Mouse (Mus musculus): ENCODE measurements around the gene Lonrf3.

Lonrf3 gene

DNA sequence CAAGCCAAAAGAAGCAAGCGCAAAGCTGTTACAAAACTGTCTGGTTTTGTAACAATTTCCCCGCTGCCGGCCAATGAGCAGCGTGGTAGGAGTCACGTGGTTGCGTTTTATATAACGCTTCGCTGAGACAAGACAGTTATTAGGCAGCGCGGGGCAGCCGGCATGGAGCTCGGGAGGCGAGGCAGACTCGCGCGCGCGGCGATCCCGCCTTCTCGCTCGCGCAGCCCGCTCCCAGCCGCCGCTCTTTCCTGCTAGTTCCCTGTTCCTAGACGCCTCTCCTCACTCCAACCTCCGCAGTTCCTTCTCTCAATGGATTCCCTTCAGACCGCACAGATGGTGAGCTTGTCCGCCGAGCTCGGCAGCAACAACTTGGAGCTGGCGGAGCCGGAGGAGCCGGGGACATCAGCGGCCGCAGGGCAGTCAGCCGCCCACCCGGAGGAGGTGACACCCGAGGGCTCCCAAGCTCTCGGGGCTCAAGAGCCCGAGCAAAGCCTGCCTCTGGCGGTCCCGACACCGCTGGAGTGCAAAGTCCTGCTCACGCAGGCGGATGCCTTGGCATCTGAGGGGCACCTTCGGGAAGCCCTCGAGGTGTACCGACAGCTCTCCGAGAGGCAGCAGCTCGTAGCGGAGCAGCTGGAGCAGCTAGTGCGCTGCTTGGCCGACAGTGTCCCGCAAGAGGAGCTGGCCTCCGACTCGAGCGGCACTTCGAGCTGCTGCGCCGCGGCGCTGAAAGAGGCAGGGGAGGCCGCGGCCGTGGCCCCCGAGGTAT lies at the start of gene Lonrf3:
Gene Lonrf3, plus strand, starts transcription at position 83 of the 769 bp plus-strand sequence.
- peak; percentile 78 for DNase-seq (ENCODE audit: inconsistent ontology term)

DNA sequence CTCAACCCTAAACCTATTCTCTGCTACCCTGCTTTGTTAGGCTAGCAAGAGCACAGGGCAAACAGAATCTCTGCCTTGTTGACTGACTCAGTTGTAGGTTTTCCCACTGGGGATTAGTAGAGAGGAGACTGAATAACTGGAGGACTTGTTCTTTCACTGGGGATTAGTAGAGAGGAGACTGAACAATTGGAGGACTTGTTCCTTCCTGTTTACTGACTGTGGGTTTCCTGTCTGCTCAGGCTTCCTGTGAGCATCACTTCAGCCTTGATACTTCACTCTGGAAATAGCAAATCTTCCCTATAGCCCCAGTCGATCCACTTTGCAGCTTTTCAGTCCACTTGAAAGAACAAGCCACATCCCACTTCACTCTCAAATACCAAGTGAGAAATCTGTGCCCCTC lies 49.4 kb upstream of the Lonrf3 start:
- DNase-seq (ENCODE audit: inconsistent ontology term): no peak

DNA sequence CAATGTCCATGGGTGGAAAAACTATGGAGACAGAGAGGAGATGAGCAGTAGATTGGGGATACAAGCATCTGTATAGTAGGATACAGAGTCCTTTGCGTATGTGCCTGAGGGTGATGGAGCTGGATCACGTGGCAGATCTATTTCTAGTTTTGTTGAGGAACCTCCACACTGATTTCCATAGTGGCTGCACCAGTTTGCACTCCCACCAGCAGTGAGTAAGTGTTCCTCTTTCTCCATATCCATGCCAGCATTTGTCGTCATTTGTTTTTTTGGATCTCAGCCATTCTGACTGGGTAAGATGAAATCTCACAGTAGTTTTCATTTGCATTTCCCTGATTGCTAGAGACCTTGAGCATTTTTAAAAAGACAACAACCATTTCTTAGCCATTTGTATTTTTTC lies 16.7 kb upstream of the Lonrf3 start:
- DNase-seq (ENCODE audit: inconsistent ontology term): no peak

DNA sequence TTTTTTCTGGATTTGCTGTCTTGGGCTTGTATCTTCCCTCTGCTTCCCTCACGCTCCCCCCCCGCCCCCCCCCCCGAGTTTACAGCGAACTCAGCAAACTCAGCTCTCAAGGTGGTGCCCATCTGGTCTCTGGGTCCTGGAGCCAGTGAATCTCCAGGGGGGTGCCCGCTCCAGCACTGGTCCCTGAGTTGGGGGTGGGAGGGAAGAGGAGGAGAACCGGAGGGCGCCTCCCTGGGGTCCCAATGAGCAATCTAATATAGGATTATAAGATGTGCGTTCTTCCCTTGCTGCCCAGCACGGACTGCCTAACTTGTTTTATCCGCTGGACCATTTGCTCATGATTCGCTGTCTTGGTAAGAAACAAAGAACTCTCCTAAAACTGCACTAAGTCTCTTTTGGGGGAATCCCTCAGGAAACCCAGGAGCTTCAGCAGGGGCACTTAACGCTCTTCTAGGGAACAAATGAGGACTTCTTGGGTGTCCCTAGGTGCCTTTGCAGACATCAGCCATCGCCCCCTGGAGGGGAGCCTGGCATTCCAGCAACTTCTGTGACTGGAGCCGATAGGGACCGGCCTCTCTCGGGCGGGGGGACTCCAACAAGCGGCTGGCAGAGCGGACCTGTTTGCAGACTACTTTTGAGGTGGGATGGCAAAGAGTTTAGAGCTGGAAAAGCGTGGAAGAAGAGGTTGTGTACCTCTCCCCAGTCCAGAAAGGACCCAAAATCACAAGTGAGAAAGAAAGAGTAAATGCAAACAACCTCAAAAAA lies 480 bp upstream of the Lonrf3 start:
- DNase-seq (ENCODE audit: inconsistent ontology term): peak; percentile 77

DNA sequence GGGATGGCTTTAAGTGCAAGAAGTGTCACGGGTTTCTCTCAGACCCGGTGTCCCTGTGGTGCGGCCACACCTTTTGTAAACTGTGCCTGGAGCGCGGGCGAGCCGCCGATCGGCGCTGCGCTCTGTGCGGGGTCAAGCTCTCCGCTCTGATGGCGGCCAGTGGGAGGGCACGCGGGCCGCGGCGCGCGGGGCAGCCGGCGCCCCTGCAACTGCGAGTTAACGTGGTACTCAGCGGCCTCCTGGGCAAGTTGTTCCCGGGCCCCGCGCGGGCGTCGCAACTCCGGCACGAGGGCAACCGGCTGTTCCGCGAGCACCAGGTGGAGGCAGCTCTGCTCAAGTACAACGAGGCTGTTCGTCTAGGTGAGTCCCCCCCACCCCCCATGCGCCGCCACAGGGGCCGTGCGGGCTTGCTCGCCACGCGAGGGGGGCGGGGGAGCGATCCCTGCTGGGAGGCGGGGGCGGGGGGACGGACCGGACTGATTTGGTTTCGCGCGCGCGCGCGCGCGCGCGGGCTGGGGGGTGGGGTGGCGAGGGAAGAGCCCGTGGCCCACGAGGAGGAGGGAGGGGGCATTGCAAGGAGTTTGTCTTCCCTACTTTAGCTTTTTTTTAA lies 992 bp downstream of the Lonrf3 start:
- DNase-seq (ENCODE audit: inconsistent ontology term): peak; percentile 53

DNA sequence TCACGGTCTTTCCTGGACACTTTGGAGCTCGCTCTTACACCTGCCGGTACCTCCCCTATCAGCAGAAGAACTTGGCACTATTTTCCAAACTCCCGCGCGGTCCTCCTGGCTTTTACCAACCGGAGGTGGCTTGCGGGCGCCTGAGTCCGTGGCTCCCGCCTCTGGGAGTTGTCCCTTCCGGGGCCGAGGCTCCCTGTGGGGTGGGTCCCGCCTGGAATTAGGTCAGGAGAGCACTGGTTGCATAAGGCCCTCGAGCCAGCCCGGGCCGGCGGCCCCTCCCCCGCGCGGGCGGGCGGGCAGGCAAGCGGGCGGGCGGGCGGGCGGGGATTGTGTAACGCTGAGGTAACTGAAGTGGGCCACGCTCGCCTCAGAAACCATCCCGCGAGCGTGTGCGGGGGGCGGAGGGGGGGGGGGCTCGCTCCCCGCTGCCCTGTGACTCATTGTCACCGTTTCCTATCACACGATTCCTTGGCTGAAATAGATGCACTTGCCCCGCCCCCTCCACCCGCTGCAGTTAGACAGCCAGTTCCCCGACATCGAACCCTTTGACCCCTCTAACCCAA lies 1.8 kb downstream of the Lonrf3 start:
- peak; percentile 80 for DNase-seq (ENCODE audit: inconsistent ontology term)

DNA sequence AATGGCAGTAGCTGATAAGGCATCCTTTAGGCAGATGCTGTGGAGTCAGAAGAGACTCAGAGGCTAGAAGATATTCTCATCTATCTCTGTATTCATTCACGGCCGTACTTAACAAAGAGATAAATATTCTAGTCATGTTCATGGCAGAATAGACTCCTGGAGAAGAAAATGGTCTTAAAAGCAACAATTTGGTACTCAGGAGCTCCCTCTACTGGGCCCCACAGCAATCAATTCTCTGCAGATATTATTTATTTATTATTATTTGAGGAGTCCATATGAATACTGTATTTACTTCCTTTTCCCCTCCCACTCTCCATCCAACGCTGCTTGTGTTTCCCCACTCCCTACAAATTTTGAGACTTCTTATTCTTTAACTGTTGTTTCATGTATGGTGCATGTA lies 24.3 kb downstream of the Lonrf3 start:
- peak; percentile 2 for DNase-seq (ENCODE audit: inconsistent ontology term)

DNA sequence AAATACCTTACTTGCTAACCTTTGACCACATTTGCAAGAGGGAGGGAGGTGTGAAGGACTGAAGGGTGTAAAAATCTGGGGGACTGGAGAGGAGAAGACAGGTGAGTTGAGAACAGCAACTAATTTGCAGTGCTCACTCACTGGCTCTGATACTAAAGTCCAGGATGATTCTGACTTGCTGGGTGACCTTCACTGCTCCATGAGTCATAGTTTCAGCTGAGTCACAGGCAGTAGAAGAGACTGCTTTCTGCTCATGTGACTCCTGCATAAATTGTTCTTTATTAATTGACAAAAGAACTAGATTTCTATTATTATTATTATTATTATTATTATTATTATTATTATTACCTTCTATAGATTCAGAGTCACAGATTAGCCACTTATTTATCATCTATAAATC lies 57.2 kb downstream of the Lonrf3 start:
- DNase-seq (ENCODE audit: inconsistent ontology term): peak; percentile 11

DNA sequence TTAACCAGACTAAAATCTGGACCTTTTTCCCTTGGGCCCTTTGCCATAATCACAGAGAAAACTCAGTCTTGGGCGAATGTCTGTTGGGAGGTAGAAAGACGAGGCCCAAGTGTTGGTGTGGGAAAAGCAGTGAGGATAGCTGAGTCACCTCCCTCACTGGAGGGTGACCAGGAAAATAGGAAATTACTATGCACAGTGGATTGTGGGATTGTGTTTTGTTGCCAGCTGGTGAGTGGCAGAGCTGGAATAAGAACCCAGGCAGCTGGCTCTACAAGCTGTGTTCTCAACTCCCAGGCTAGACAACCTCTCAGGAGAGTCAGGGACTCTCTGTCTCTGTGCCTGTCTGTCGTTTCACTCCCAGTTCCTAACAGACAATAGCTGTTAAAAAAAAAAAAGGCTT lies 61.8 kb downstream of the Lonrf3 start:
- peak; percentile 49 for DNase-seq (ENCODE audit: inconsistent ontology term)

DNA sequence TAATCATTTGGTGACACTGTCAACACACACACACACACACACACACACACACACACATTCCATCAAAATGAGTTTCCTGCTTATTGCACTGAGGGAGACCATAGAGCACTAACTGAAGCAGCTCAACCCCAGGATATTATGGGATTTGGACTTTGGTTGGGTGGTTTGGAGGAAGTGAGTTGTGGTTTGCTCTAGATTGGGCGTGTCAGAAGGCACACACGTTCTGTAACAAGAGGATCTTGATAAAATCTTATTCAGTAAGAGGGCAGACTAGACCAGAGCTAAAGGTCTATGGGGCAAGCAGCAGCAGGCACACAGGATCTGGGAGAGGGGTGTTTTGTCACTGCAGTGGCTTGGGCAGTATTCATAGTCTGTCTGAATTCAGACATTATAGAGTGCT lies 62.4 kb downstream of the Lonrf3 start:
- DNase-seq (ENCODE audit: inconsistent ontology term): no peak

DNA sequence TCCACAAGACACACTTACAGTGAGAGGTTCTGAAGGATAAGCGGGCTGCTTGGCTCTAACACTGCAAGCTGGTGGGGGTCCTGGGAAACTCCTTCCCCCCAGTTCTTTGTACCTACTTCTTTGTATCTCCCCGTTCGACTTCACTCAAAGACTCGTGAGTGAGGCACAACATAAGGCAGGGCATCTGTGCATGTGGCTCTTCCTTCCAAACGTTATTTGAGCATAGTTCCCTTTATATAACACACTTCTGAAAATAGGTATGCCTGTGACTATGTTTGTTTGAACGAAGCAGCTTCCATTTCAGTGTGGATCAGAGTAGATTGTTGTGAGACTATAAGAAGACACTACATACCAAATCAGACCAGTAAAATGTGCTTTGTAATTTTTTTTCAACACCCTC lies 64.5 kb downstream of the Lonrf3 start:
- no peak for DNase-seq (ENCODE audit: inconsistent ontology term)

DNA sequence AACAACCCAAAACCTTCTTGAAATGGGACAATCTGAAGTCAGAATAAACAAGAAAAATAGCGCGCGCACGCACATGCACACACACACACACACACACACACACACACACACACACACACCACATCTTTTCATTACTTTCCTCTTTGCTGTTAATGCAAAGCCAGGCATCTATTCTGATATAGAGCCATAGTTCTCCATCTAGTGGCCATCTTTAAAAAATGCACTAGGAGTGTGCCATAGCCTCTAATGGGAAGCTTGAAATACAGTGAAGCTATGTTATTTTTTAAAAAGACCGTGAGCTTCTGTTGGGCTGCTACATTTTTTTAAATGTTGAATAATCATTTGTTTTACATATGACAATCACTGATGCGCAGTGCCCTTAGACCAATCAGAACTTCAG lies 65.1 kb downstream of the Lonrf3 start:
- peak; percentile 7 for DNase-seq (ENCODE audit: inconsistent ontology term)

DNA sequence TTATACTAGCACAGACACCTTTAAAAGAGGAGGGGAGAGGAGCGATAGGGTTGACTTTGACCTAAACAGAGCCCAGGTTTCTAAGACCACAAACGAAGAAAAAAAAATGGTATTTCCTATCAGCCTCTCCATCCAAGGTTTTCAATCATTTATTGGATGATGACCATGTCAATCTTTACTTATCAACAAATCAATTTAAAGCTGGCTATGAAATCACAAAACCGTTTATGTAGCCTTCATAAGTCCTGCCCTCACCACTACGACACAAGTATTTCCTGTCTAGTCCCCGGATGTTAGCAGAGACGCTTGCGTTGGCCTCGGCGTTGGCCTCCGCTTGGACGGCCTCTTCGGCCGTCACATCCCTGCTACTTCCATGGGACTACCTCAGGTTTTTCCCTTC lies 72.8 kb downstream of the Lonrf3 start, which contains the start of gene Gm6268:
Gene Gm6268, plus strand, starts transcription at position 301 of the 400 bp plus-strand sequence.
- no peak for DNase-seq (ENCODE audit: inconsistent ontology term)

DNA sequence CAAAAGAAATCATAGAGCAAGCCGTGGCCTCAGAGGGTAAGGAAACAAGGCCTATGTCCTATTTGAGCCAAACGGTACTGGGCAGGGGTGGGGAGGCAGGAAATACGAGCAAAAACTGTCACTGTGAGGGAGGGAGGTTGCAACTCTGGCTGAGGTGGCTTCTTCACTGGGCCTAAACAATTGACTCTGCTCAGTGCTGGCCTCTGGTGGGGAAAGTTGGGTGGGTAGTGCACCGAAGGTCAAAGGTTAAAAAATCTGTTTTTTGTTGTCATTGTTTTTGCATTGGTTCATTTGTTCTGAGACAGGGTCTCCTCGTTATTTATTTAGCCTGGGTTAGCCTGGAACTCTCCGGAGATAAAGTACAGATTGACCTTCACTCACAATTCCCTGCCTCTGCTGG lies 74.2 kb downstream of the Lonrf3 start:
- no peak for DNase-seq (ENCODE audit: inconsistent ontology term)

Data from Muller cell, postnatal 12 days (primary cell).